Mouse (Mus musculus): ENCODE measurements around the gene Srgap3.

DNA sequence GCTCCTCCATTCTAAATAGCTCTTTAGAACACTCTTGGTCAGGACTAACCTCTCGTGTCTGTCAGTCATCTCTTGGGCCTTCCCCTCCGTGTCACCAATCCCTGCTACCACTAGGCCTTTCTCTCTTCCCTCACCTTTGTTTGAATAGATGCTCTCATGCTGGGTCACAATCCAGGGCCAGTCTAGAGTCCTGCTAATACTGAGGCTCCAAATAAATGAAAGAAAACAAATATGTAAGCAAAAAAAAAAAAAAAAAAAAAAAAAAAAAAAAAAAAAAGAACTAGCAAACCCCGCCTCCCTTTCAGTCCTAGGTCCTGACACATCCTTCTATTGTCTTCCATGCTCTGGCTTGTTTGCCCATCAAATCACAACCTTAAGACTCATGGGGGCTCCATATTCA, 145.1 kb downstream of the Srgap3 start:
- TF ChIP-seq EP300 (IDR thresholded peaks at IDR 0.05), result no peak
- TF ChIP-seq CTCF (IDR thresholded peaks at IDR 0.05), result no peak

All from lung, postnatal 0 days (tissue).